Mouse (Mus musculus) cerebellum, adult 9-11 months (tissue): ENCODE data around the gene Slc26a9.
A peak's percentile ranks its signal among the peaks of the same experiment; 100 is the strongest.
"Not testable (repeated sequence)": the region's sequence is repeated elsewhere in the genome, so short reads cannot be mapped to it uniquely, and the experiment has no call there.

Source experiments
- DNase-seq: peaks from one replicate; pipeline ENCODE4 v3.0.0; 2022

Gene Slc26a9

GRCm38 (mm10) chr1:131770656-131771055, 26.8 kb downstream of the Slc26a9 start:
- DNase-seq = peak; percentile 39

GRCm38 (mm10) chr1:131771440-131771839, 27.6 kb downstream of the Slc26a9 start:
- DNase-seq = no peak

- DNase-seq = no peak
Observed at GRCm38 (mm10) chr1:131794591-131794990, 50.8 kb downstream of the Slc26a9 start.

GRCm38 (mm10) chr1:131795171-131795570, 51.3 kb downstream of the Slc26a9 start:
- DNase-seq = no peak

GRCm38 (mm10) chr1:131797202-131797909, 53.5 kb downstream of the Slc26a9 start, which contains the start of gene Pm20d1:
TSS of gene Pm20d1 (plus strand) at chr1:131797381.
- peak; percentile 9 for DNase-seq

- no peak for DNase-seq
Observed at GRCm38 (mm10) chr1:131800001-131800400, 56.2 kb downstream of the Slc26a9 start.

- DNase-seq = no peak
Observed at GRCm38 (mm10) chr1:131801071-131801470, 57.2 kb downstream of the Slc26a9 start.

GRCm38 (mm10) chr1:131802652-131803051, 58.8 kb downstream of the Slc26a9 start:
- DNase-seq = no peak

- no peak for DNase-seq
Observed at GRCm38 (mm10) chr1:131804166-131804565, 60.3 kb downstream of the Slc26a9 start.

GRCm38 (mm10) chr1:131808986-131809385, 65.2 kb downstream of the Slc26a9 start:
- DNase-seq = no peak

GRCm38 (mm10) chr1:131809651-131810050, 65.8 kb downstream of the Slc26a9 start:
- DNase-seq = no peak

GRCm38 (mm10) chr1:131811393-131811792, 67.6 kb downstream of the Slc26a9 start:
- no peak for DNase-seq

GRCm38 (mm10) chr1:131812006-131812405, 68.2 kb downstream of the Slc26a9 start:
- DNase-seq = no peak

GRCm38 (mm10) chr1:131812631-131813295, 68.9 kb downstream of the Slc26a9 start:
- DNase-seq = no peak

- DNase-seq = no peak
Observed at GRCm38 (mm10) chr1:131813731-131814130, 69.9 kb downstream of the Slc26a9 start.

- no peak for DNase-seq
Observed at GRCm38 (mm10) chr1:131814191-131814590, 70.4 kb downstream of the Slc26a9 start.

- DNase-seq = no peak
Observed at GRCm38 (mm10) chr1:131816886-131817285, 73.1 kb downstream of the Slc26a9 start.

- DNase-seq = not testable (repeated sequence)
Observed at GRCm38 (mm10) chr1:131820353-131820752, 76.5 kb downstream of the Slc26a9 start.

- DNase-seq = no peak
Observed at GRCm38 (mm10) chr1:131820887-131821328, 77.1 kb downstream of the Slc26a9 start.
